Mouse (Mus musculus) liver, embryonic 16.5 days (tissue): ENCODE results near the gene Gm10715. TPM values are rescaled to one million over a fixed set of nuclear protein-coding genes. Genes with fewer than 3 reads are reported as not detected.
"Not testable (repeated sequence)": the region's sequence is repeated elsewhere in the genome, so short reads cannot be mapped to it uniquely, and the experiment has no call there.

Experiments
- ATAC-seq: fragments of 200-750 bp; cut with Nextera tagmentation; 2 replicates; pipeline ENCODE4 v1.8.0; 2017; ENCODE audit warnings: low read depth, mild to moderate bottlenecking, moderate number of reproducible peaks, moderate library complexity
- H3K27ac ChIP-seq: fragments of 300-500 bp; sonication (generic); 2 replicates; pipeline ENCODE4 v1.5.1; 2014; ENCODE audit warnings: mild to moderate bottlenecking, low read length
- H3K27me3 ChIP-seq: fragments of 300-500 bp; sonication (generic); 2 replicates; pipeline ENCODE4 v1.6.1; 2014; ENCODE audit warnings: low read depth, low read length, mixed read lengths; ENCODE audit not compliant: control insufficient read depth, insufficient read depth
- H3K36me3 ChIP-seq: fragments of 300-500 bp; sonication (generic); 2 replicates; pipeline ENCODE4 v1.6.1; 2014; ENCODE audit warnings: mild to moderate bottlenecking; ENCODE audit not compliant: control insufficient read depth, insufficient read depth
- H3K4me1 ChIP-seq: fragments of 300-500 bp; sonication (generic); 2 replicates; pipeline ENCODE4 v1.6.1; 2014; ENCODE audit warnings: low read depth, low read length, mixed read lengths; ENCODE audit not compliant: control insufficient read depth
- H3K4me2 ChIP-seq: fragments of 300-500 bp; sonication (generic); 2 replicates; pipeline ENCODE4 v1.6.1; 2014; ENCODE audit warnings: low read depth, low read length, mixed read lengths
- H3K4me3 ChIP-seq: fragments of 300-500 bp; sonication (generic); 2 replicates; pipeline ENCODE4 v1.5.1; 2014; ENCODE audit warnings: low read depth, mild to moderate bottlenecking, low read length
- H3K9ac ChIP-seq: fragments of 300-500 bp; sonication (generic); 2 replicates; pipeline ENCODE4 v1.6.1; 2014; ENCODE audit warnings: low read depth, low read length
- H3K9me3 ChIP-seq: fragments of 300-500 bp; sonication (generic); replicated peaks from 2 replicates; pipeline ENCODE4 v1.6.1; 2016; ENCODE audit warnings: low read length; ENCODE audit not compliant: control insufficient read depth
- WGBS: fragments of 180-500 bp; shearing (Covaris S2); extraction: QIAGEN DNeasy Blood & Tissue Kit; methylation state at CpG from one replicate; pipeline ENCODE4 v1.1.7; 2014; ENCODE audit not compliant: insufficient replicate concordance; 5-methylcytosine and 5-hydroxymethylcytosine counted together
- polyA plus RNA-seq: library from polyadenylated mRNA; unstranded; fragments of >200 nt; fragmentation: Nextera tagmentation; extraction: Ambion mirVana; gene quantifications from 2 replicates; pipeline ENCODE4 v1.2.1, GENCODE M21; 2015

Gene Gm10715
- not detected in 2 replicates for polyA plus RNA-seq

GRCm38 (mm10) chr9:3036577-3036976 is at the start of gene Gm10715:
Gm10715 (plus strand) TSS chr9:3036877.
- H3K27ac ChIP-seq, H3K9me3 ChIP-seq, H3K27me3 ChIP-seq, H3K36me3 ChIP-seq, H3K4me2 ChIP-seq, ATAC-seq, H3K4me1 ChIP-seq, H3K9ac ChIP-seq, H3K4me3 ChIP-seq: not testable (repeated sequence)
- 60% methylated on average over 6 of the region's 8 CpGs for WGBS

DNA sequence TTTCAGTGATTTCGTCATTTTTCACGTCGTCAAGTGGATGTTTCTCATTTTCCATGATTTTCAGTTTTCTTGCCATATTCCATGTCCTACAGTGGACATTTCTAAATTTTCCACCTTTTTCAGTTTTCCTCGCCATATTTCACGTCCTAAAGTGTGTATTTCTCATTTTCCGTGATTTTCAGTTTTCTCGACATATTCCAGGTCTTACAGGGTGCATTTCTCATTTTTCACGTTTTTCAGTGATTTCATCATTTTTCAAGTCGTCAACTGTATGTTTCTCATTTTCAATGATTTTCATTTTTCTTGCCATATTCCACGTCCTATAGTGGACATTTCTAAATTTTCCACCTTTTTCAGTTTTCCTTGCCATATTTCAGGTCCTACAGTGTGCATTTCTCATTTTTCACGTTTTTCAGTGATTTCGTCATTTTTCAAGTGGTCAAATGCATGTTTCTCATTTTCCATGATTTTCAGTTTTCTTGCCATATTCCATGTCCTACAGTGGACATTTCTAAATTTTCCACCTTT is 36.2 kb upstream of the Gm10715 start, which contains the start of gene Gm10722:
Gm10722 (plus strand) TSS at position 478 of the 528 bp plus-strand sequence.
- not testable (repeated sequence) for H3K9ac ChIP-seq, H3K4me3 ChIP-seq, H3K9me3 ChIP-seq, H3K4me1 ChIP-seq, H3K27me3 ChIP-seq, ATAC-seq, H3K36me3 ChIP-seq, H3K27ac ChIP-seq, H3K4me2 ChIP-seq
- 53% methylated on average over 12 of the region's 12 CpGs for WGBS

DNA sequence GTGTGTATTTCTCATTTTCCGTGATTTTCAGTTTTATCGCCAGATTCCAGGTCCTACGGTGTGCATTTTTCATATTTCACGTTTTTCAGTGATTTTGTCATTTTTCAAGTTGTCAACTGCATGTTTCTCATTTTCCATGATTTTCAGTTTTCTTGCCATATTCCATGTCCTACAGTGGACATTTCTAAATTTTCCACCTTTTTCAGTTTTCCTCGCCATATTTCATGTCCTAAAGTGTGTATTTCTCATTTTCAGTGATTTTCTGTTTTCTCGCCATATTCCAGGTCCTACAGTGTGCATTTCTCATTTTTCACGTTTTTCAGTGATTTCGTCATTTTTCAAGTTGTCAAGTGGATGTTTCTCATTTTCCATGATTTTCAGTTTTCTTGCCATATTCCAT is 35.7 kb upstream of the Gm10715 start:
- H3K4me2 ChIP-seq, ATAC-seq, H3K27me3 ChIP-seq, H3K36me3 ChIP-seq, H3K9ac ChIP-seq, H3K4me1 ChIP-seq, H3K27ac ChIP-seq, H3K9me3 ChIP-seq, H3K4me3 ChIP-seq: not testable (repeated sequence)
- WGBS: 48% methylated on average over 8 of the region's 8 CpGs

- ATAC-seq: peak; percentile 68
Observed at GRCm38 (mm10) chr9:3001948-3002659, 34.6 kb upstream of the Gm10715 start.

DNA sequence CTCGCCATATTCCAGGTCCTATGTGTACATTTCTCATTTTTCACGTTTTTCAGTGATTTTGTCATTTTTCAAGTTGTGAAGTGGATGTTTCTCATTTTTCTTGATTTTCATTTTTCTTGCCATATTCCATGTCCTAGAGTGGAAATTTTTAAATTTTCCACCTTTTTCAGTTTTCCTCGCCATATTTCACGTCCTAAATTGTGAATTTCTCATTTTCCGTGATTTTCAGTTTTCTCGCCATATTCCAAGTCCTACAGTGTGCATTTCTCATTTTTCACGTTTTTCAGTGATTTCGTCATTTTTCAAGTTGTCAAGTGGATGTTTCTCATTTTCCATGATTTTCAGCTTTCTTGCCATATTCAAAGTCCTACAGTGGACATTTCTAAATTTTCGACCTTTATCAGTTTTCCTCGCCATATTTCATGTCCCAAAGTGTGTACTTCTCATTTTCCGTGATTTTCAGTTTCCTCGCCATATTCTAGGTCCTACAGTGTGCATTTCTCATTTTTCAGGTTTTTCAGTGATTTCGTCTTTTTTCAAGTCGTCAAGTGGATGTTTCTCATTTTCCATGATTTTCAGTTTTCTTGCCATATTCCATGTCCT is 33.8 kb upstream of the Gm10715 start, which contains the start of gene Gm11168:
Gm11168 (plus strand) TSS at position 553 of the 603 bp plus-strand sequence.
- H3K4me3 ChIP-seq, H3K9me3 ChIP-seq, H3K9ac ChIP-seq, H3K27ac ChIP-seq, H3K36me3 ChIP-seq, H3K27me3 ChIP-seq, ATAC-seq, H3K4me1 ChIP-seq, H3K4me2 ChIP-seq: not testable (repeated sequence)
- WGBS: 60% methylated on average over 6 of the region's 14 CpGs

More at GRCm38 (mm10) chr9:3001948-3002659, 34.6 kb upstream of the Gm10715 start:
- H3K27me3 ChIP-seq, H3K36me3 ChIP-seq, H3K9me3 ChIP-seq, H3K9ac ChIP-seq, H3K4me2 ChIP-seq, H3K4me3 ChIP-seq, H3K4me1 ChIP-seq, H3K27ac ChIP-seq: not testable (repeated sequence)
- 44% methylated on average over 8 of the region's 11 CpGs for WGBS

DNA sequence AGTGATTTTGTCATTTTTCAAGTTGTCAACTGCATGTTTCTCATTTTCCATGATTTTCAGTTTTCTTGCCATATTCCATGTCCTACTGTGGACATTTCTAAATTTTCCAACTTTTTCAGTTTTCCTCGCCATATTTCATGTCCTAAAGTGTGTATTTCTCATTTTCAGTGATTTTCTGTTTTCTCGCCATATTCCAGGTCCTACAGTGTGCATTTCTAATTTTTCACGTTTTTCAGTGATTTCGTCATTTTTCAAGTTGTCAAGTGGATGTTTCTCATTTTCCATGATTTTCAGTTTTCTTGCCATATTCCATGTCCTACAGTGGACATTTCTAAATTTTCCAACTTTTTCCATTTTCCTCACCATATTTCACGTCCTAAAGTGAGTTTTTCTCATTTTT is 30.5 kb upstream of the Gm10715 start:
- H3K9ac ChIP-seq, H3K4me1 ChIP-seq, H3K4me2 ChIP-seq, H3K36me3 ChIP-seq, H3K27me3 ChIP-seq, ATAC-seq, H3K4me3 ChIP-seq, H3K27ac ChIP-seq, H3K9me3 ChIP-seq: not testable (repeated sequence)
- WGBS: 61% methylated on average over 1 of the region's 5 CpGs

DNA sequence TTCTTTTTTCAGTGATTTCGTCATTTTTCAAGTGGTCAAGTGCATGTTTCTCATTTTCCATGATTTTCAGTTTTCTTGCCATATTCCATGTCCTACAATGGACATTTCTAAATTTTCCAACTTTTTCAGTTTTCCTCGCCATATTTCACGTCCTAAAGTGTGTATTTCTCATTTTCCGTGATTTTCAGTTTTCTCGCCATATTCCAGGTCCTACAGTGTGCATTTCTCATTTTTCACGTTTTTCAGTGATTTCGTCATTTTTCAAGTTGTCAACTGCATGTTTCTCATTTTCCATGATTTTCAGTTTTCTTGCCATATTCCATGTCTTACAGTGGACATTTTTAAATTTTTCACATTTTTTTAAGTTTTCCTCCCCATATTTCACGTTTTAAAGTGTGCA is 30.0 kb upstream of the Gm10715 start:
- not testable (repeated sequence) for H3K9me3 ChIP-seq, H3K9ac ChIP-seq, H3K27me3 ChIP-seq, H3K36me3 ChIP-seq, H3K4me2 ChIP-seq, H3K27ac ChIP-seq, ATAC-seq, H3K4me3 ChIP-seq, H3K4me1 ChIP-seq
- WGBS: 56% methylated on average over 7 of the region's 8 CpGs

DNA sequence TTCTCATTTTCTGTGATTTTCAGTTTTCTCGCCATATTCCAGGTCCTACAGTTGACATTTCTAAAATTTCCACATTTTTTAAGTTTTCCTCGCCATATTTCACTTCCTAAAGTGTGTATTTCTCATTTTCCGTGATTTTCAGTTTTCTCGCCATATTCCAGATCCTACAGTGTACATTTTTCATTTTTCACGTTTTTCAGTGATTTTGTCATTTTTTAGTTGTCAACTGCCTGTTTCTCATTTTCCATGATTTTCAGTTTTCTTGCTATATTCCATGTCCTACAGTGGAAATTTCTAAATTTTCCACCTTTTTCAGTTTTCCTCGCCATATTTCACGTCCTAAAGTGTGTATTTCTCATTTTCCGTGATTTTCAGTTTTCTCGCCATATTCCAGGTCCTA is 29.4 kb upstream of the Gm10715 start:
- not testable (repeated sequence) for H3K9me3 ChIP-seq, ATAC-seq, H3K4me2 ChIP-seq, H3K27me3 ChIP-seq, H3K27ac ChIP-seq, H3K4me3 ChIP-seq, H3K36me3 ChIP-seq, H3K9ac ChIP-seq, H3K4me1 ChIP-seq
- WGBS: 58% methylated on average over 6 of the region's 9 CpGs

DNA sequence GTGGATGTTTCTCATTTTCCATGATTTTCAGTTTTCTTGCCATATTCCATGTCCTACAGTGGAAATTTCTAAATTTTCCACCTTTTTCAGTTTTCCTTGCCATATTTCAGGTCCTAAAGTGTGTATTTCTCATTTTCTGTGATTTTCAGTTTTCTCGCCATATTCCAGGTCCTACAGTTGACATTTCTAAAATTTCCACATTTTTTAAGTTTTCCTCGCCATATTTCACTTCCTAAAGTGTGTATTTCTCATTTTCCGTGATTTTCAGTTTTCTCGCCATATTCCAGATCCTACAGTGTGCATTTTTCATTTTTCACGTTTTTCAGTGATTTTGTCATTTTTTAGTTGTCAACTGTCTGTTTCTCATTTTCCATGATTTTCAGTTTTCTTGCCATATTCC is 27.3 kb upstream of the Gm10715 start:
- H3K9ac ChIP-seq, H3K27me3 ChIP-seq, H3K9me3 ChIP-seq, H3K4me1 ChIP-seq, H3K4me3 ChIP-seq, ATAC-seq, H3K36me3 ChIP-seq, H3K27ac ChIP-seq, H3K4me2 ChIP-seq: not testable (repeated sequence)
- WGBS: no CpG with 5 or more reads among the region's 5 CpGs
